ENCODE assay signal across 20 mouse cellular contexts in the genomic region with DNA sequence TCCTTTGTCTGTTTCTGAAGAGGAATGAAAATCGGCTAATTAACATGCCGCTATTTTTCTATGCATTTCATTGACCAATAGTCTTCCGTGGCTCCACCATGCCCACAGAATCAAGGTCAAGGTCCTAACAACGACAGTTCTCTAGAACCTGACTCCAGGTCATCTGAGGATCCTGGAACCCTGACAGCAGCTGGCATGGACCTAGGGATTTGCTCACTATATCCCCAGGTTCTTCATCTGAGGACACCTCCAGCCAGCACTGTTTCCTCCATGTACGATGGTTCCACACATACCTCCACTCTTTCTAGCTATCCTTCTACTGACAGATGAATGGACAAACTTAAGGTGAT. TPM values are rescaled to one million over a fixed set of nuclear protein-coding genes. Genes with fewer than 3 reads are reported as not detected.
DNase-seq lines count a peak whose midpoint lies in the region; ATAC-seq and TF ChIP-seq lines count a peak whose summit lies in the region.
"Had no signal": no experiment of that assay in that cellular context is flagged by ENCODE, and none has a peak within 500 bp of the region (broad histone marks: within the 10 kb centered on the region; RNA-seq: fewer than 3 reads in every experiment).

No protein-coding gene starts in this region.

- no peak overlapping the region for H3K9ac ChIP-seq in forebrain, embryonic 16.5 days (replicated peaks; ENCODE audit: low read depth, low read length)
- no peak overlapping the region for H3K9ac ChIP-seq in forebrain, postnatal 0 days
- H3K9ac ChIP-seq in hindbrain, embryonic 15.5 days: no peak overlapping the region
- no peak overlapping the region for H3K9ac ChIP-seq in hindbrain, embryonic 12.5 days
- H3K9ac ChIP-seq in liver, postnatal 0 days (replicated peaks): no peak overlapping the region
- H3K9ac ChIP-seq: embryonic facial prominence, embryonic 15.5 days; hindbrain, embryonic 14.5 days; liver, embryonic 15.5 days; neural tube, embryonic 13.5 days had no signal

- no peaks in the 10 kb centered on the region for H3K9me3 ChIP-seq in forebrain, embryonic 16.5 days (ENCODE audit: control insufficient read depth, low read length)
- no peaks in the 10 kb centered on the region for H3K9me3 ChIP-seq in forebrain, postnatal 0 days (ENCODE audit: low read length)
- no peaks in the 10 kb centered on the region for H3K9me3 ChIP-seq in hindbrain, embryonic 15.5 days
- no peaks in the 10 kb centered on the region for H3K9me3 ChIP-seq in hindbrain, embryonic 12.5 days (replicated peaks)
- H3K9me3 ChIP-seq in liver, postnatal 0 days (ENCODE audit: low read length): no peaks in the 10 kb centered on the region
- H3K9me3 ChIP-seq: embryonic facial prominence, embryonic 15.5 days; G1E; liver, embryonic 15.5 days; neural tube, embryonic 13.5 days had no signal

- DNase-seq in adrenal gland, adult 2 months: peak; percentile 45
- DNase-seq in adrenal gland, postnatal 4 days (ENCODE audit: low spot score in 2 of 2): no peak
- DNase-seq in forebrain, postnatal 0 days: no peak
- no peak for DNase-seq in liver, postnatal 0 days
- DNase-seq in liver: no peak

- no peak overlapping the region for H3K27ac ChIP-seq in forebrain, embryonic 16.5 days (ENCODE audit: low read length)
- no peak overlapping the region for H3K27ac ChIP-seq in forebrain, postnatal 0 days (ENCODE audit: low read depth, low read length)
- H3K27ac ChIP-seq in hindbrain, embryonic 15.5 days (replicated peaks): no peak overlapping the region
- no peak overlapping the region for H3K27ac ChIP-seq in hindbrain, embryonic 12.5 days
- H3K27ac ChIP-seq in liver, postnatal 0 days (ENCODE audit: low read depth): peak overlapping the region; percentile 62
- H3K27ac ChIP-seq: embryonic facial prominence, embryonic 15.5 days; hindbrain, embryonic 14.5 days; left cerebral cortex, adult 2 months; liver, embryonic 15.5 days; neural tube, embryonic 13.5 days had no signal

- no peaks in the 10 kb centered on the region for H3K27me3 ChIP-seq in forebrain, embryonic 16.5 days (replicated peaks; ENCODE audit: control insufficient read depth, insufficient read depth, low read length)
- no peaks in the 10 kb centered on the region for H3K27me3 ChIP-seq in forebrain, postnatal 0 days (ENCODE audit: insufficient read depth, low read length)
- H3K27me3 ChIP-seq in hindbrain, embryonic 15.5 days: no peaks in the 10 kb centered on the region
- no peaks in the 10 kb centered on the region for H3K27me3 ChIP-seq in hindbrain, embryonic 12.5 days
- no peaks in the 10 kb centered on the region for H3K27me3 ChIP-seq in liver, postnatal 0 days (ENCODE audit: insufficient read depth, low read length)
- H3K27me3 ChIP-seq: embryonic facial prominence, embryonic 15.5 days; liver, embryonic 15.5 days; neural tube, embryonic 13.5 days had no signal

- ATAC-seq in forebrain, embryonic 16.5 days: 0 out of 2 replicates have a peak, but pooled peaks have one; percentile 15
- ATAC-seq in forebrain, postnatal 0 days: no peak
- ATAC-seq in hindbrain, embryonic 15.5 days (ENCODE audit: low FRiP score, low read depth): peak; percentile 17; the same call in 1 of the 2 replicates
- ATAC-seq in hindbrain, embryonic 12.5 days (ENCODE audit: low FRiP score): no peak
- ATAC-seq in liver, postnatal 0 days: peak; percentile 43

- H3K4me1 ChIP-seq in forebrain, embryonic 16.5 days (replicated peaks; ENCODE audit: control insufficient read depth, insufficient read depth, low read length): no peaks in the 10 kb centered on the region
- H3K4me1 ChIP-seq in forebrain, postnatal 0 days (ENCODE audit: insufficient read depth): no peaks in the 10 kb centered on the region
- no peaks in the 10 kb centered on the region for H3K4me1 ChIP-seq in hindbrain, embryonic 15.5 days (replicated peaks)
- H3K4me1 ChIP-seq in hindbrain, embryonic 12.5 days: no peaks in the 10 kb centered on the region
- H3K4me1 ChIP-seq in liver, postnatal 0 days (ENCODE audit: insufficient read depth): peaks cover 4% of the 10 kb centered on the region; the same call in 1 of the 2 replicates
- H3K4me1 ChIP-seq: embryonic facial prominence, embryonic 15.5 days; liver, embryonic 15.5 days; neural tube, embryonic 13.5 days had no signal

- no peaks in the 10 kb centered on the region for H3K36me3 ChIP-seq in forebrain, embryonic 16.5 days (ENCODE audit: control insufficient read depth, insufficient read depth)
- no peaks in the 10 kb centered on the region for H3K36me3 ChIP-seq in forebrain, postnatal 0 days (ENCODE audit: insufficient read depth)
- H3K36me3 ChIP-seq in hindbrain, embryonic 15.5 days: no peaks in the 10 kb centered on the region
- no peaks in the 10 kb centered on the region for H3K36me3 ChIP-seq in hindbrain, embryonic 12.5 days
- H3K36me3 ChIP-seq in liver, postnatal 0 days (replicated peaks; ENCODE audit: insufficient read depth, low read length): peaks cover 9% of the 10 kb centered on the region; the same call in 1 of the 2 replicates
- H3K36me3 ChIP-seq: G1E; neural tube, embryonic 13.5 days had no signal

- TF ChIP-seq EP300 in liver, postnatal 0 days (IDR thresholded peaks at IDR 0.05; ENCODE audit: low read depth): no peak

- no peak overlapping the region for H3K4me3 ChIP-seq in forebrain, embryonic 16.5 days (replicated peaks; ENCODE audit: low read length)
- H3K4me3 ChIP-seq in forebrain, postnatal 0 days (ENCODE audit: low read depth, low read length): no peak overlapping the region
- H3K4me3 ChIP-seq in hindbrain, embryonic 15.5 days: no peak overlapping the region
- H3K4me3 ChIP-seq in hindbrain, embryonic 12.5 days: no peak overlapping the region
- no peak overlapping the region for H3K4me3 ChIP-seq in liver, postnatal 0 days (ENCODE audit: low read depth, low read length)
- H3K4me3 ChIP-seq: embryonic facial prominence, embryonic 15.5 days; left cerebral cortex, adult 2 months; liver, embryonic 15.5 days; neural tube, embryonic 13.5 days had no signal

- 73% methylated on average over 5 of the region's 5 CpGs for WGBS in forebrain, embryonic 16.5 days
- 64% methylated on average over 5 of the region's 5 CpGs for WGBS in forebrain, postnatal 0 days
- WGBS in hindbrain, embryonic 15.5 days: 71% methylated on average over 5 of the region's 5 CpGs
- WGBS in hindbrain, embryonic 12.5 days: 63% methylated on average over 5 of the region's 5 CpGs
- 64% methylated on average over 5 of the region's 5 CpGs for WGBS in liver, postnatal 0 days (ENCODE audit: insufficient replicate concordance)

- TF ChIP-seq CTCF in forebrain, postnatal 0 days (IDR thresholded peaks at IDR 0.05; ENCODE audit: low read depth): no peak
- no peak for TF ChIP-seq CTCF in liver, postnatal 0 days (IDR thresholded peaks at IDR 0.05; ENCODE audit: low read depth)

- no peak overlapping the region for H3K4me2 ChIP-seq in forebrain, embryonic 16.5 days (ENCODE audit: low read length)
- no peak overlapping the region for H3K4me2 ChIP-seq in forebrain, postnatal 0 days (ENCODE audit: low read depth)
- H3K4me2 ChIP-seq in hindbrain, embryonic 15.5 days: no peak overlapping the region
- no peak overlapping the region for H3K4me2 ChIP-seq in hindbrain, embryonic 12.5 days (replicated peaks)
- no peak overlapping the region for H3K4me2 ChIP-seq in liver, postnatal 0 days (ENCODE audit: low read depth, low read length)
- H3K4me2 ChIP-seq: embryonic facial prominence, embryonic 15.5 days; hindbrain, embryonic 14.5 days; liver, embryonic 15.5 days; neural tube, embryonic 13.5 days had no signal

RNA-seq across cellular contexts. Expression of gene Cyp2c70, which starts 38.6 kb away (rescaled TPM):
- 1 to 10 TPM; 1.2 to 2.4 TPM for total RNA-seq in adrenal gland, adult 2 months (2021)
- not detected in 2 replicates for polyA plus RNA-seq in adrenal gland, adult 2 months (2012; rRNA removed)
- total RNA-seq in adrenal gland, postnatal 4 days (2021): 10 to 100 TPM in 1 of 2 experiments, 1 to 10 TPM in 1; 1.3 to 11.1 TPM
- polyA plus RNA-seq in forebrain, embryonic 16.5 days (2015; fragmentation: Nextera tagmentation; extraction: Ambion mirVana): not detected in 2 replicates
- total RNA-seq in forebrain, postnatal 0 days (2014; rRNA removed): not detected in 2 replicates
- not detected in 2 replicates for polyA plus RNA-seq in forebrain, postnatal 0 days (2015; fragmentation: Nextera tagmentation; extraction: Ambion mirVana)
- polyA plus RNA-seq in hindbrain, embryonic 15.5 days (2015; fragmentation: Nextera tagmentation; extraction: Ambion mirVana): not detected in 2 replicates
- polyA plus RNA-seq in hindbrain, embryonic 12.5 days (2016; fragmentation: Nextera tagmentation; extraction: Ambion mirVana): not detected in 2 replicates
- 49.8 and 59.6 TPM in 2 replicates for polyA plus RNA-seq in liver, postnatal 0 days (2015; fragmentation: Nextera tagmentation; extraction: Ambion mirVana)
- total RNA-seq: G1E; gastrocnemius, postnatal 36 days; megakaryocyte, adult 5-6 weeks had no signal
- polyA plus RNA-seq: CD4-positive, CD25-positive, alpha-beta regulatory T cell, adult 4 months; embryonic facial prominence, embryonic 15.5 days; G1E; heart, embryonic 16.5 days; hindbrain, embryonic 14.5 days; limb, embryonic 11.5 days; neural tube, embryonic 13.5 days; thymus, postnatal 0 days had no signal

RNA-seq across cellular contexts. Expression of gene Pdlim1, which starts 45.9 kb away (rescaled TPM):
- total RNA-seq in adrenal gland, adult 2 months (2021): 10 to 100 TPM; 20.9 to 25.8 TPM
- polyA plus RNA-seq in adrenal gland, adult 2 months (2012; rRNA removed): 3.7 and 4.9 TPM in 2 replicates
- total RNA-seq in adrenal gland, postnatal 4 days (2021): 10 to 100 TPM; 39.4 to 44.8 TPM
- 12.5 and 18.3 TPM in 2 replicates for polyA plus RNA-seq in forebrain, embryonic 16.5 days (2015; fragmentation: Nextera tagmentation; extraction: Ambion mirVana)
- 1.4 and 2.8 TPM in 2 replicates for total RNA-seq in forebrain, postnatal 0 days (2014; rRNA removed)
- polyA plus RNA-seq in forebrain, postnatal 0 days (2015; fragmentation: Nextera tagmentation; extraction: Ambion mirVana): 6.6 and 7.0 TPM in 2 replicates
- polyA plus RNA-seq in hindbrain, embryonic 15.5 days (2015; fragmentation: Nextera tagmentation; extraction: Ambion mirVana): 9.7 and 15.3 TPM in 2 replicates
- 49.0 and 55.3 TPM in 2 replicates for polyA plus RNA-seq in hindbrain, embryonic 12.5 days (2016; fragmentation: Nextera tagmentation; extraction: Ambion mirVana)
- 80.4 and 82.1 TPM in 2 replicates for polyA plus RNA-seq in liver, postnatal 0 days (2015; fragmentation: Nextera tagmentation; extraction: Ambion mirVana)
- polyA plus RNA-seq: G1E had no signal

Comparison
In these comparisons a context has a peak if more than half of its experiments do, and no peak if none do; other contexts are left out.
1. ATAC-seq: peak in forebrain, embryonic 16.5 days (single experiment), hindbrain, embryonic 15.5 days (single experiment) and liver, postnatal 0 days (single experiment); none in forebrain, postnatal 0 days (single experiment) and hindbrain, embryonic 12.5 days (single experiment).
2. RNA of gene Cyp2c70, which starts 38.6 kb away (polyA plus RNA-seq): 49.8 to 59.6 TPM in liver, postnatal 0 days; not detected in adrenal gland, adult 2 months, not detected in forebrain, embryonic 16.5 days, not detected in forebrain, postnatal 0 days, not detected in hindbrain, embryonic 15.5 days and not detected in hindbrain, embryonic 12.5 days; every median in the first group is over 10 times any median in the second.